Mouse (Mus musculus): Measurements from ENCODE around the gene Cdk14.

Cdk14 gene

DNA sequence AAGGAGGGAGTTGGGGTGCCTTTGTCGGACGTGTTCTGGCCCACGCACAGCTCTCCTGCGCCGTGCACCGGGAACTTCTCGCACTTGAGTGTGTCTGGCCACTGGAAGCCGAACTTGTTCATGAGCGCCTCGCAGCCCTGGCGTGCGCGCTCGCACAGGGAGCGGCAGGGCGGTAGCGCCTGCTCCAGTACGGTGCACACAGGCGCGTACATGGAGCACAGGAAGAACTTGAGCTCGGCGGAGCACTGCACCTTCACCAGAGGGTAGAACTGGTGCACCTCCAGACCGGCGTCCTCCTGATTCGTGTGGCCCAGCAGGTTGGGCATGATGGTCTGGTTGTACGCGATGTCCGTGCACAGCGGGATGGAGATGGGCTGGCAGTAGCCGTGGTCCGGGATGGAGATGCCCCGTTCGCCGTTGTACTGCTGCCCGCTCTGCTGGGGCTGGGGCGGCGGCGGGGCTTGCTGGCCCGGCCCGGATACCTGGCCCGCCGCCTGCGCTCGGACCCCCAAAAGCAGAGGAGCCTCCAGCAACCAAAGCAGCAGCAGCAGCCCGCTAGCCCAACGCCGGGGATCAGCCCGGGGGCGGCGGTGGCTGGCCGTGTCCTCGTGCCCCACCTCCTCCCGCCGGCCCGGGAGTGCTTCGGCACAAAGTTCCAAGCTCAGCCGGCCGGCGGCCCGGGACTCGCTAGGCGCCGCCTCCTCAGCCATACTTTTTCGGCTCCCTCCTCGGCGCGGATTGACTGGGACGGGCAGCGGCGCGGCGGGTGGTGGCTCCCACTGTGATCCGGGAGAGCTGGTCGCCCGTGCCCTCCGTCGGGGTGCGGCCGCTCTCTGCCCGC is 663.0 kb downstream of the Cdk14 start:
- DNase-seq (ENCODE audit: extremely low spot score, low read depth, low spot score), result no peak

- DNase-seq (ENCODE audit: extremely low spot score, low read depth, low spot score), result no peak
These were observed 664.0 kb downstream of the Cdk14 start for GRCm38 (mm10) chr5:4756001-4756681.

GRCm38 (mm10) chr5:4755326-4755725 is 664.8 kb downstream of the Cdk14 start:
- no peak for DNase-seq (ENCODE audit: extremely low spot score, low read depth, low spot score)

DNA sequence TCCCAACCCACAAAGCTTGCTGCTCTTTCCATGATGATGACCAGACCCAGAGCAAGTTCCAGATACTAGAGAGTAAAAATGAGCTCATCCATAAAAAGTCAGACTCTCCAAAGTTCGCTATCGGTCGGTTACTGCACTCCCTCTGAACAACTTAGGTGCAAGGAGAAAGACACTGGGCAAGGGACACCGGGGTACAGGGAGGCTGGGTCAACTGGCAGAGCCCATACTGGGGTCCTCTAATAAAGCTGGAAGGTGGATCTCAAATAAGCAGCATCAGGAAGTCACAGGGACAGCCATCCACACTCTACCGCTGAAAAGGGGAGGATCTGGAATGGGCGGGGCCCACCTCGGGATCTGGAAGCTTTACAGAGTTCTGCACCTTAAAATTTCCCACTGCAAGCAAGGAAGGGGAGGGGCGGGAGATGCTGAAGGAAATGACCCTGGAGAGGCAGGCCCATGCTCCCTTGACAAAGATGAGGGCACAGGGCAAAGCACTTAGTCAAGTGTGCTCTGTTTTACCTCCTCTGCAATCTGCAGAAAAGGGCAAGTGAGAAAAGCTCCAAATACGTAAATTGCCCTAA is 665.3 kb downstream of the Cdk14 start:
- DNase-seq (ENCODE audit: extremely low spot score, low read depth, low spot score), result no peak

Measured in hindlimb bud, embryonic 11.5 days (tissue).